Mouse (Mus musculus): Measurements from ENCODE around the gene Larp1b.

DNA sequence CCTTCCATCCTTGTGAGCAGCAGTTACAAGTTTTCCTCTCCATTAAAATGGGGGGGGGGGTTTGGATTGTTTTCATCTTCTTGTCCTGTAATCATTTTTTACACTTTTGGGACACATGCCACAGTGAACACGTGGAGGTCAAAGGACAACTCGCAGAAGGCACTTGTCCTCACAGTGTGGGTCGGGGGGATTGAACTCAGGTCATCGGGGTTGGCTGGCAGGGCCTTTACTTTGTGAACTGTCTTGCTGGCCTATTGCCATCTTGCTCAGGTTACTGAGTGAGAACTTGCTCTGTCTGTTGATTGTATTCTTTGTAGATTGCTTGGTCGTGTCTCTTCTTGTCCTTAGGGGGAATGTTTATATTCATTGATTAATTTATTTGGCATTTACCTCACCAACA lies 91.6 kb downstream of the Larp1b start:
- no peak for TF ChIP-seq USF1 (IDR thresholded peaks at IDR 0.05; ENCODE audit: low read depth, low read length)
- no peak for TF ChIP-seq CTCF (conservative IDR thresholded peaks at IDR 0.05 in 1 of 2, IDR thresholded peaks at IDR 0.05 in 1 of 2; ENCODE audit: low read depth in 2 of 2, low read length in 2 of 2)
- no peak for TF ChIP-seq EP300 (IDR thresholded peaks at IDR 0.05; ENCODE audit: low read length)
- no peak for TF ChIP-seq SIN3A (IDR thresholded peaks at IDR 0.05; ENCODE audit: low read length)
- TF ChIP-seq POLR2A (IDR thresholded peaks at IDR 0.05; ENCODE audit: low read depth, low read length): no peak
- TF ChIP-seq CHD2 (IDR thresholded peaks at IDR 0.05; ENCODE audit: low read length): no peak
- no peak for TF ChIP-seq TCF12 (IDR thresholded peaks at IDR 0.05; ENCODE audit: low read depth, low read length)
- TF ChIP-seq MEF2A (IDR thresholded peaks at IDR 0.05; ENCODE audit: borderline replicate concordance, low read depth, low read length): no peak
- TF ChIP-seq GABPA (IDR thresholded peaks at IDR 0.05; ENCODE audit: insufficient replicate concordance, low read depth, low read length): no peak
- no peak for TF ChIP-seq MXI1 (IDR thresholded peaks at IDR 0.05; ENCODE audit: low read depth, low read length)
- no peak for TF ChIP-seq BHLHE40 (IDR thresholded peaks at IDR 0.05; ENCODE audit: low read depth, low read length)
- no peak for TF ChIP-seq RCOR1 (conservative IDR thresholded peaks at IDR 0.05; ENCODE audit: low read depth, low read length)
- no peak for TF ChIP-seq HCFC1 (IDR thresholded peaks at IDR 0.05; ENCODE audit: low read depth, low read length)
- TF ChIP-seq E2F4 (IDR thresholded peaks at IDR 0.05; ENCODE audit: insufficient replicate concordance, low read depth, low read length): no peak
